ENCODE assay signal across 8 mouse cellular contexts in genomic region chr2:60018875-60019501, GRCm38 (mm10).
DNase-seq lines count a peak whose midpoint lies in the region; ATAC-seq and TF ChIP-seq lines count a peak whose summit lies in the region.
"Had no signal": no experiment of that assay in that cellular context is flagged by ENCODE, and none has a peak within 500 bp of the region (broad histone marks: within the 10 kb centered on the region; RNA-seq: fewer than 3 reads in every experiment).

No protein-coding gene starts in this region.

- no peak for TF ChIP-seq CTCF in liver, postnatal 0 days (IDR thresholded peaks at IDR 0.05; ENCODE audit: low read depth)

- peak; percentile 66 for DNase-seq in CD4-positive, CD25-positive, alpha-beta regulatory T cell, adult 2 months (ENCODE audit: low read depth, low spot score)
- peak; percentile 85 for DNase-seq in MEL-GATA-1-ER (ENCODE audit: extremely low read depth, low read depth)
- peak; percentile 25 for DNase-seq in liver, postnatal 0 days
- peak; percentile 27 to 36 for DNase-seq in spleen, postnatal 10 days (ENCODE audit: low spot score in 2 of 2)
- DNase-seq in left cerebral cortex, adult 8-10 months (ENCODE audit: low spot score in 2 of 2) = no peak
- DNase-seq in testis, postnatal 10 days (ENCODE audit: low spot score) = no peak

- H3K4me1 ChIP-seq in liver, postnatal 0 days (ENCODE audit: insufficient read depth) = no peaks in the 10 kb centered on the region
- no peaks in the 10 kb centered on the region for H3K4me1 ChIP-seq in hindbrain, embryonic 12.5 days
- H3K4me1 ChIP-seq: forebrain, embryonic 12.5 days had no signal

- no peak overlapping the region for H3K9ac ChIP-seq in liver, postnatal 0 days (replicated peaks)
- no peak overlapping the region for H3K9ac ChIP-seq in hindbrain, embryonic 12.5 days
- H3K9ac ChIP-seq: forebrain, embryonic 12.5 days had no signal

- no peaks in the 10 kb centered on the region for H3K36me3 ChIP-seq in liver, postnatal 0 days (replicated peaks; ENCODE audit: insufficient read depth, low read length)
- H3K36me3 ChIP-seq in hindbrain, embryonic 12.5 days = no peaks in the 10 kb centered on the region
- H3K36me3 ChIP-seq: forebrain, embryonic 12.5 days had no signal

- no peaks in the 10 kb centered on the region for H3K9me3 ChIP-seq in liver, postnatal 0 days (ENCODE audit: low read length)
- H3K9me3 ChIP-seq in hindbrain, embryonic 12.5 days (replicated peaks) = no peaks in the 10 kb centered on the region
- H3K9me3 ChIP-seq: forebrain, embryonic 12.5 days had no signal

- 33% methylated on average over 10 of the region's 10 CpGs for WGBS in liver, postnatal 0 days (ENCODE audit: insufficient replicate concordance)
- WGBS in hindbrain, embryonic 12.5 days = 86% methylated on average over 10 of the region's 10 CpGs

- peak; percentile 71 for ATAC-seq in liver, postnatal 0 days
- ATAC-seq in hindbrain, embryonic 12.5 days (ENCODE audit: low FRiP score) = no peak

- H3K4me2 ChIP-seq in liver, postnatal 0 days (ENCODE audit: low read depth, low read length) = peak overlapping the region; percentile 47
- H3K4me2 ChIP-seq in hindbrain, embryonic 12.5 days (replicated peaks) = no peak overlapping the region
- H3K4me2 ChIP-seq: forebrain, embryonic 12.5 days had no signal

- no peak for TF ChIP-seq EP300 in liver, postnatal 0 days (IDR thresholded peaks at IDR 0.05; ENCODE audit: low read depth)

- H3K4me3 ChIP-seq in liver, postnatal 0 days (ENCODE audit: low read depth, low read length) = no peak overlapping the region
- no peak overlapping the region for H3K4me3 ChIP-seq in hindbrain, embryonic 12.5 days
- H3K4me3 ChIP-seq: forebrain, embryonic 12.5 days had no signal

- H3K27ac ChIP-seq in liver, postnatal 0 days (ENCODE audit: low read depth) = peak overlapping the region; percentile 88
- no peak overlapping the region for H3K27ac ChIP-seq in hindbrain, embryonic 12.5 days
- H3K27ac ChIP-seq: forebrain, embryonic 12.5 days had no signal

- H3K27me3 ChIP-seq in liver, postnatal 0 days (ENCODE audit: insufficient read depth, low read length) = no peaks in the 10 kb centered on the region
- no peaks in the 10 kb centered on the region for H3K27me3 ChIP-seq in hindbrain, embryonic 12.5 days
- H3K27me3 ChIP-seq: forebrain, embryonic 12.5 days had no signal

Comparison
In these comparisons a context has a peak if more than half of its experiments do, and no peak if none do; other contexts are left out.
1. DNase-seq: peak in CD4-positive, CD25-positive, alpha-beta regulatory T cell, adult 2 months (single experiment), MEL-GATA-1-ER (single experiment), liver, postnatal 0 days (single experiment) and spleen, postnatal 10 days (2 of 2); none in left cerebral cortex, adult 8-10 months (0 of 2) and testis, postnatal 10 days (single experiment).